Mouse (Mus musculus): Measurements from ENCODE around the gene Lag3.
"Not testable (repeated sequence)": the region's sequence is repeated elsewhere in the genome, so short reads cannot be mapped to it uniquely, and the experiment has no call there.

Gene Lag3

GRCm38 (mm10) chr6:124900801-124901480, 10.6 kb downstream of the Lag3 start:
- DNase-seq (ENCODE audit: low read depth, low spot score): no peak

- no peak for DNase-seq (ENCODE audit: low read depth, low spot score)
Measured at GRCm38 (mm10) chr6:124900056-124900800, 11.3 kb downstream of the Lag3 start.

- DNase-seq (ENCODE audit: low read depth, low spot score): no peak
Measured at GRCm38 (mm10) chr6:124898359-124898758, 13.1 kb downstream of the Lag3 start.

- DNase-seq (ENCODE audit: low read depth, low spot score): not testable (repeated sequence)
Measured at GRCm38 (mm10) chr6:124894113-124894512, 17.4 kb downstream of the Lag3 start.

- DNase-seq (ENCODE audit: low read depth, low spot score): no peak
Measured at GRCm38 (mm10) chr6:124890997-124891396, 20.5 kb downstream of the Lag3 start.

GRCm38 (mm10) chr6:124888555-124889125, 22.9 kb downstream of the Lag3 start:
- no peak for DNase-seq (ENCODE audit: low read depth, low spot score)

- no peak for DNase-seq (ENCODE audit: low read depth, low spot score)
Measured at GRCm38 (mm10) chr6:124887986-124888385, 23.5 kb downstream of the Lag3 start, which contains the start of gene Cd4. Gene Cd4 (minus strand): TSS chr6:124888221.

- DNase-seq (ENCODE audit: low read depth, low spot score): no peak
Measured at GRCm38 (mm10) chr6:124885956-124886381, 25.5 kb downstream of the Lag3 start.

- no peak for DNase-seq (ENCODE audit: low read depth, low spot score)
Measured at GRCm38 (mm10) chr6:124884714-124885500, 26.6 kb downstream of the Lag3 start.

- DNase-seq (ENCODE audit: low read depth, low spot score): no peak
Measured at GRCm38 (mm10) chr6:124883351-124883750, 28.2 kb downstream of the Lag3 start.

GRCm38 (mm10) chr6:124881821-124882220, 29.7 kb downstream of the Lag3 start:
- no peak for DNase-seq (ENCODE audit: low read depth, low spot score)

GRCm38 (mm10) chr6:124879390-124879789, 32.1 kb downstream of the Lag3 start:
- no peak for DNase-seq (ENCODE audit: low read depth, low spot score)

GRCm38 (mm10) chr6:124874348-124874747, 37.2 kb downstream of the Lag3 start:
- DNase-seq (ENCODE audit: low read depth, low spot score): no peak

- no peak for DNase-seq (ENCODE audit: low read depth, low spot score)
Measured at GRCm38 (mm10) chr6:124866560-124866959, 44.9 kb downstream of the Lag3 start.

- DNase-seq (ENCODE audit: low read depth, low spot score): no peak
Measured at GRCm38 (mm10) chr6:124865766-124866362, 45.6 kb downstream of the Lag3 start.

- no peak for DNase-seq (ENCODE audit: low read depth, low spot score)
Measured at GRCm38 (mm10) chr6:124863658-124864298, 47.7 kb downstream of the Lag3 start, which contains the start of gene Gpr162. Gene Gpr162 (minus strand): TSS chr6:124863983.

- DNase-seq (ENCODE audit: low read depth, low spot score): no peak
Measured at GRCm38 (mm10) chr6:124863125-124863657, 48.3 kb downstream of the Lag3 start.

- no peak for DNase-seq (ENCODE audit: low read depth, low spot score)
Measured at GRCm38 (mm10) chr6:124862406-124863124, 48.9 kb downstream of the Lag3 start.

- DNase-seq (ENCODE audit: low read depth, low spot score): no peak
Measured at GRCm38 (mm10) chr6:124861802-124862201, 49.7 kb downstream of the Lag3 start.

- no peak for DNase-seq (ENCODE audit: low read depth, low spot score)
Measured at GRCm38 (mm10) chr6:124861266-124861665, 50.2 kb downstream of the Lag3 start.

Measured in retina, postnatal 7 days (tissue).